Mouse (Mus musculus) neutrophil, adult 5-6 weeks (primary cell): ENCODE measurements around the gene Gtf3a. TPM values are rescaled to one million over a fixed set of nuclear protein-coding genes. Genes with fewer than 3 reads are reported as not detected.
"Not testable (repeated sequence)": the region's sequence is repeated elsewhere in the genome, so short reads cannot be mapped to it uniquely, and the experiment has no call there.

Experiments
- ATAC-seq: fragments of 151-379, 151-347 bp; 2 replicates; pipeline ENCODE4 v1.8.0; 2017; ENCODE audit warnings: mild to moderate bottlenecking, moderate TSS enrichment; ENCODE audit not compliant: insufficient number of reproducible peaks, poor library complexity, low FRiP score, severe bottlenecking; ENCODE audit errors: extremely low read depth
- total RNA-seq: library from RNA; stranded (forward); fragments of 200-1000 nt; gene quantifications from 2 replicates; pipeline ENCODE4 v1.2.3, GENCODE M21; 2017

The Gtf3a gene
- 52.6 and 60.8 TPM in 2 replicates for total RNA-seq

DNA sequence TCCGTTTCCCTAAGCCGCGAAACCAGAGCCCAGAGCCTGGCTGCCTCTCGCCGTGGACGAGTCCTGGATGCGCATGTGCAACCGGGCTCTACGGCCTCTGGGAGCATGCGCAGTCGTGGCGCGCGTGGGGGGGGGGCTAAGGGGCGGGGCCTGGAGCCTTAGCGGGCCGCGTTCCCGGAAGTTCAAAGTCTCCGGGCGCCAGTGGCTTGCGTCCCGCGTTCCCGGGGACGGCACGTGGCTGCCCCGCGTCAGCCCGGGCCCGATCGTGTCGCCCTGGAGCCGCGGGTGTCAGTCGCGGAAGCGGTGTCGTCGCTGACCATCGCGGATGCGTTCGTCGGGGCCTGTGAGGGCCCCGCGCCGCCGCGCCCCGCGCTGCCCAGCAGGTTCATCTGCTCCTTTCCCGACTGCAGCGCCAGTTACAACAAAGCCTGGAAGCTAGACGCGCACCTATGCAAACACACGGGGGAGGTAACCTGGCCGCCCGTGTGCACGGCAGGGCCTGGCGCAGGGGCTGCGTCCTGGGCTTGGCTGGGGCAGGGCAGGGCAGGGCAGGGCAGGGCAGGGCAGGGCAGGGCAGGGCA, at the start of gene Gtf3a:
Gene Gtf3a, plus strand, starts transcription at position 150 of the 581 bp plus-strand sequence.
- peak; percentile 78 for ATAC-seq

GRCm38 (mm10) chr5:146900331-146900730, 48.1 kb upstream of the Gtf3a start:
- no peak for ATAC-seq

DNA sequence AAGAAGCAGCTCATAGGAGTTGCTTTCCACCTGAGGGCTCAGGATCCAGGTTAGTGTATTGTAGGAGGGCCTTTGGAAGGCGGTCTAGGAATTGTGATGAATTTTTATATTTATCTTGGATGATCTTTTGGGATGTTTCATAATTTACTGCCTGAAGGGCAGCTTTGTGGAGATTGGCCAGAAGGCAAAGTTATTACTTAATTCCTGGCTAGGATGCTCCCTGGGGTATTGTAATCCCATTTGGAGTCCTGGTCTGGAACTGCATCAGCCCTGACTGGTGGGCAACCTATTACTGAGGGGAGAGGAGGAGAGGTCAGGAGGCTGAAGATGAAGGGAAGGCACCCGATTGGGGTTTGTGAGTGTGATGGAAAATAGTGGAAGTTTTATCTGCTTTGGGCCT, 47.0 kb upstream of the Gtf3a start:
- ATAC-seq = no peak

DNA sequence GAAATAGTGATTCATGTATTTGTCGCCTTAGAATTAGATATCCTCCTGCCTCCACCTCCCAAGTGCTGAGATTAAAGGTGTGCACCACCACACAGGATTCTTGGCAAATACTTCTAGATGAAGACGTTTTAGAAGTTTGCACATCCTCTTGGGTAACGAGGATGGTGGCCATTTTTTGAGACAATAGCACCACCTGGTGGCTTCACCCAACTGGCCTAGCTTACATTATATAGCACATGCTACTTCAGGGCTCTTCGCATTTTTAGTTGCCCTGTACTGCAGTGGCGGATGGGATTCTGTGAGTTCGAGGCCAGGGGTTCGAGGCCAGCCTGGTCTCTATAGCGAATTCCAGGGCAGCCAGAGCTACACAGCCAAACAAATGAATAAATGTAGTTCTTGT, 44.1 kb upstream of the Gtf3a start:
- peak; percentile 63; the same call in 1 of the 2 replicates for ATAC-seq

DNA sequence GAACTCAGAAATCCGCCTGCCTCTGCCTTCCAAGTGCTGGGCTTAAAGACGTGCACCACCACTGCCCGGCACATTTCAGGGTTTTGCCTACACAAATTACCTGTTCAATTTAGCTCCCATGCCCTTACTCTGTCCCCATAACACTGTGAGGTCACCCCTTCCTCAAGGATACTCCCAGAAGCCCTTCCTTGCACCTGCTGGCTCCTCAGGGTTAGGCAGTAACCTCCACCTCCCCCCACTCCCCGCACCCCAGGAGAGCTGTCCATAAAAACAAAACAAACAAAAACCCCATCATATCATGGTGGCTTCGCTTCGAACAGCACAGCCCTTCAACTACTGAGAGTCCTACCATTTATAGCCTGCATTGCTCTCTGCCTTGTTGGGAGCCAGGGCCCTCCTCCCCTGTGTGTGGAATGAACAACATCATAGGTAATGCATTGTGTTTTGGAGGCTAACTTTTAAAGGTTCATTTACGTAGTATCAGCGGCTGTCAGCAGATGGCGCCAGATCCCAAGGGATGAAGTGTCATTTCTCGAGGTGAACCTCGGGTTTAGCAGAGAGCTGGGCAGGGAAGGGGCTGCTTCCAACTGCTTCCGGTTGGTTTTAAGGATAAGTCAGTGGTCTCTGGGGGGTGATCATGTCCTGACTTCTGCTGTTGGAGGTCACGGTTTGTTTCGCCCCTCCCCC, 42.8 kb upstream of the Gtf3a start:
- peak; percentile 71 for ATAC-seq

- ATAC-seq = no peak
These were observed 40.9 kb upstream of the Gtf3a start for GRCm38 (mm10) chr5:146907533-146907932.

DNA sequence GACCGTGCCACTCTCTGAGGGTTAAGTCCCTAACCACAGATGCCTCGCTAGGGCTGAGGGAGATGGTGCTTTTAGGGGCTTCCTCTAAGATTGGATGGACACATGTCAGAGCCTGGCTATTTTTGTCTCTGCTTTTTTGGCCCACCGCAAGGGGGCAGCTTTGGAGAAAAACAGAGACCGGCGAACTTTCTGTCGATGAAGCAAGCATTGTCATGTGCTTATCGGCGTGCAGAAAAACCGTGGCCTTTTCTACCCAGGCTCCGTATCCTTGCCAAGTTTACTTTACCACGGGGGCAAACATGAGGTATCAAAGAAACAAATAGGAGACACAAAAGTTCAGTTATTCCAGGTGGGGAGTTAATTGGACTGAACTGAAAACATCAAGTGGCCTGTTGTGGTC, 39.8 kb upstream of the Gtf3a start:
- ATAC-seq = no peak

DNA sequence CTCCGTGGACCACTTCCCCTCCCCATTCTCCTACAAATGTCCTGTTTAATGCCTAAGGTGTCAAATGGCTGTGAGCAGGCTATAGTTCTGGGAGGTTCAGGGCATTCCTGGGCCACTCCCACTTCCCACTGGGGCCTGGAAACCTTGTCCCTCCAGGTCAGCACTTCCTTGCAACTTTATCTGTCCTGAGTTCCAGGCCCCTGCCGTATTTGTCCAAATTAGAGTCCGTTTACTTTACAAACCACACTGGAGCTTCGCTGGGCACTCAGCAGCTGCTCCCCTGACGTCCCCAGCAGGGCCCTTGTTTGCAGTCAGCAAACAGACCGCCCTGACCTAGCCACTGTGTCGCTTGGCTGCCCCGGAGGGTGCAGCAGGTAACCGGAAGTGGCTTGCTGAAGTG, 36.3 kb upstream of the Gtf3a start:
- peak; percentile 65 for ATAC-seq

- no peak for ATAC-seq
These were observed 35.1 kb upstream of the Gtf3a start for GRCm38 (mm10) chr5:146913355-146913754.

DNA sequence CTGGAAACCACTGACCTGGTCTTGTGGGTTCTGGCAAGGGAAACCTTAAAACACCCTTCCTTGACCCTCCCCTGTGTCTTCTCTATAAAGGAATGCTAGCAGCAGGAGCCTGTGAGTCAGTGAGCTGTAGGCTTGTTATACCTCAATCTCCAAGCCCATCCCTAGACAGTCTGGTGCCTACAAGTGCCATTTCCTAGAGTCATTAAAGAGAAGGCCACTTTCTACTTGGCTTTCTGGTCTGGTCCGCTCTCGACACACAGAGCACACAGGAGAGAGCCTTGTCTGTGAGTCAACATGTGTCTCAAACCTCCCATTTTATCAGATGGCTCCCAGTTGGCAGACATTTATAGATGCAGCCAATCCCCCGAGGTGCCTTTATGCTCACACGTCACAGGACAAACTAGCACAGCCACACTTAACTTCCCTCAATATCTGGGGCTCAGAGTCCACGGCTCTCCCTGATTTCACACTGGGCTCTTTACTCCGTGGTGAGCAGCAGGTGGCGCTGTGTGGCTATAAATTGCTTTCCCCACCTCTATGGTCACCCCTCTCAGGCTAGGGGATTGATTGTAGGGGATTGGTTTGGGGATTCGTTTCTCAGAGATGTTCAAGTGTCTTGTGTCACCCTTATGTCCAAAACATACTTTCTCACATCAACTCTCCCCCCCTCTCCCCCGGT, 34.2 kb upstream of the Gtf3a start:
- peak; percentile 59 for ATAC-seq

GRCm38 (mm10) chr5:146916273-146916672, 32.2 kb upstream of the Gtf3a start:
- ATAC-seq = no peak

- no peak for ATAC-seq
These were observed 31.7 kb upstream of the Gtf3a start for GRCm38 (mm10) chr5:146916806-146917205.

DNA sequence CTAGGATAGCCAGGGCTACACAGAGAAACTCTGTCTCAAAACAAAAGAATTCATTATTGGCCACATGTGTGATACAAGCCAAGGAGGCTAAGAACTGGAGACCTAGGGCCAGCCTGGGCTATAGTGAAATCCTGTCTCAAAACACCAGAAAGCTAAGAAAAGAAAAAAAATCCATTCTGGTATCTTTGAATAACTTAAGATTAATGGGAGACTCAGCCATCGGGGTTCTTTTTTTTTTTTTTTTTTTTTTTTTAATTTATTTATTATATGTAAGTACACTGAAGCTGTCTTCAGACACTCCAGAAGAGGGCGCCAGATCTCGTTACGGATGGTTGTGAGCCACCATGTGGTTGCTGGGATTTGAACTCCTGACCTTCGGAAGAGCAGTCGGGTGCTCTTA, 31.1 kb upstream of the Gtf3a start:
- not testable (repeated sequence) for ATAC-seq

GRCm38 (mm10) chr5:146919874-146920273, 28.6 kb upstream of the Gtf3a start:
- ATAC-seq = no peak

- no peak for ATAC-seq
These were observed 27.9 kb upstream of the Gtf3a start for GRCm38 (mm10) chr5:146920314-146921161.

DNA sequence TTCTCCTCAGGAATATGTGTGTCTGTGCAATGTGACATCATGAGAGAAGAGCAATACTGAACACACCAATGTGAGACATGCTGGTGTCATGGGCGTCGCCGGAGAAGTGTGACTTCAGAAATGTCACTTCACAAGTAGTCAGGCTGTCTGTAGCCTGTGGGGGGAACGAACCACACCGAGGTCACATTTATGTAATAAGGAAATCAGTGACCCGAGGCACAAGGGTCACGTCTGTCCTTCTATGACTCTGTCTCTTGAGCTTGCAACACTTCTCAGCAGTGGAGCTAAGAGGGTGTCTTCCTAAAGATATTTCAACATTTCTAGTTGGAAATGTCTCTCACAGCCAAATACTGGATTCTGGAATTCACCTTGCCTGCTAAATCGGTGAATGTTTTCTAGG, 27.2 kb upstream of the Gtf3a start:
- no peak for ATAC-seq

DNA sequence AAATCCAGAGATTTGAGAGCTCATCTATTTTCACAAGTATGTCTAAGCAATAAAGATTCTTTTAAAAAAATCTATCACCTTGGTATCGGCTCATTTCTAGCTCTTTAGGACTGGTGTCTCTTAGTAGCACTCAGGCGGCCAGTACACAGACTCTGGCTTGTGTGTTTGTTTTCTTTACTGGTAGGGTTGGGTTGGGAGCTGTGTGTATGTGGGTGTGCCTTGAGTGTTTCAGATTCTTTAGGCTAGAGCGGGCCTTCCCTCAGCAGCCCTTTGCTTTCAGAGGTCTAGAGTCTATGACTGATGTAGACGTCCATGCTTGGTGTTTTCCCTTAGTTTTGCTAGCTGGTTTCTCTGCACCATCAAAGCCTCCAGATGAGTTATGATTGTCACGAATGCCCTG, 24.9 kb upstream of the Gtf3a start:
- ATAC-seq = no peak

DNA sequence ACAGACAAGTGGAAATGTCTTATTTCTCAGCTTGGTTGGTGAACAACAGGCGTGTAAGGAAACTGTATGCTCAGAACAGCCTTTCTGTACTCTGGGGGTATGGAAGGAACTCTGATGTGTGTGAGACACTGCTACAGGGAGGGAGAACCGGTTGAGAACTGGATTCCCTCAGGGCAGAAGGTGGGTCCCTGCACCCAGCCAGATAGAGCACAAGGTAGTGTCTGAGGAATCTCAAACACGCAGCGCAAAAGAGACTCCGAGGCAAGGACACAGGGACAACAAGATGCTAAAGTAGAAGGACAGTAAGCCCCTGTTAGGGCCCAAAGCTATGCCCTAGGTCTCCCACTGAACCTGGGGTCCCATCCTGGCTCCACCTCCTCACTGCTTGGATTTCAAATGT, 21.8 kb upstream of the Gtf3a start:
- no peak for ATAC-seq

DNA sequence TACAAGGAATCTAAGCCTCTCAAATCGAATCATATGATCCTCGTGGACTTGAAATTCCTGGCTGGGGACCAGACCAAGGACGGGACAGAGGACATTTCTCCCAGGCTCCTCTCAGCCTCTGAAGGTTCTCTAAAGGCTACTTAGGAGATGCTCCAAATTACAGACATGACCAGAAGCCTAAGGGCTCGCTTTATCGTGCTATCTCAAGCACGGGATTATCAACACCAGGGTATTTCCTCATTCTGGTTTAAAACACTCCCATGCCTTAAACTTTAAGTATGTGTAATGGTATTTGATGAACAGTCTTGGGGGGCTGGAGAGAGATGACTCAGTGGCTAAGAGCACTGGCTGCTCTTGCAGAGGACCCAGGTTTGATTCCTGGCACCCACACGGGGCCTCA, 17.0 kb upstream of the Gtf3a start:
- no peak for ATAC-seq
